Mouse (Mus musculus): ENCODE measurements around the gene Cald1. TPM values are rescaled to one million over a fixed set of nuclear protein-coding genes. Genes with fewer than 3 reads are reported as not detected.

The Cald1 gene
- polyA plus RNA-seq, 1 experiment from 2014 or later = 301 TPM

DNA sequence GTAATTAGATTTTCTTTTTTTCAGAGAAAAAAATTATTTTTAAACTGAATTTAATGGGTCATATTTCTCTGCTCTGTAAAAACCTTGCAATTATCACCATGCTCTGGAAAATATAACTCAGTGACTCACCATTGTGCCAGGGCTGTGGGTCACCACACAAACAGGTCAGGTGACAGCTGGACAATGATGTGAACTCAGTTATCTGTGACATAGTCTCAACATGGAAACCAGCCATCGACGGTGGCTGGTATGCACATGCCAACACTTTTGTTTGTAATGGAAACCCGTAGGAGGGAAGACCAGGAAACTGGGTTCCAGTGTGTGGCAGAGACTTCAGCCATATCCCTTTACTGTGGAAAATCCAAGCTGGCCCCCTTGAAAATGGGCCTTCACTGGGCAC is 35.5 kb downstream of the Cald1 start:
- no peak for ATAC-seq (ENCODE audit: low FRiP score, low TSS enrichment)
- Histone ChIP-seq H3K27me3 (ENCODE audit: control insufficient read depth, insufficient read depth, low read length) (no peaks in the 10 kb centered on the region), H3K4me1 (replicated peaks; ENCODE audit: control insufficient read depth, insufficient read depth) (0 out of 2 replicates have a peak, but pooled peaks cover 2% of the 10 kb centered on the region), H3K27ac (replicated peaks) (no peak overlapping the region), H3K4me3 (ENCODE audit: low read depth, low read length) (no peak overlapping the region), H3K36me3 (ENCODE audit: control insufficient read depth, insufficient read depth, low read length) (no peaks in the 10 kb centered on the region), H3K4me2 (replicated peaks; ENCODE audit: low read depth) (no peak overlapping the region), H3K9ac (ENCODE audit: low read length) (no peak overlapping the region), H3K9me3 (ENCODE audit: control insufficient read depth, low read length) (no peaks in the 10 kb centered on the region)
- TF ChIP-seq EP300 (optimal IDR thresholded peaks at IDR 0.05) (no peak), CTCF (IDR thresholded peaks at IDR 0.05; ENCODE audit: low read depth) (no peak)
- WGBS = 42% methylated on average over 3 of the region's 3 CpGs
- DNase-seq (ENCODE audit: low spot score) = no peak

DNA sequence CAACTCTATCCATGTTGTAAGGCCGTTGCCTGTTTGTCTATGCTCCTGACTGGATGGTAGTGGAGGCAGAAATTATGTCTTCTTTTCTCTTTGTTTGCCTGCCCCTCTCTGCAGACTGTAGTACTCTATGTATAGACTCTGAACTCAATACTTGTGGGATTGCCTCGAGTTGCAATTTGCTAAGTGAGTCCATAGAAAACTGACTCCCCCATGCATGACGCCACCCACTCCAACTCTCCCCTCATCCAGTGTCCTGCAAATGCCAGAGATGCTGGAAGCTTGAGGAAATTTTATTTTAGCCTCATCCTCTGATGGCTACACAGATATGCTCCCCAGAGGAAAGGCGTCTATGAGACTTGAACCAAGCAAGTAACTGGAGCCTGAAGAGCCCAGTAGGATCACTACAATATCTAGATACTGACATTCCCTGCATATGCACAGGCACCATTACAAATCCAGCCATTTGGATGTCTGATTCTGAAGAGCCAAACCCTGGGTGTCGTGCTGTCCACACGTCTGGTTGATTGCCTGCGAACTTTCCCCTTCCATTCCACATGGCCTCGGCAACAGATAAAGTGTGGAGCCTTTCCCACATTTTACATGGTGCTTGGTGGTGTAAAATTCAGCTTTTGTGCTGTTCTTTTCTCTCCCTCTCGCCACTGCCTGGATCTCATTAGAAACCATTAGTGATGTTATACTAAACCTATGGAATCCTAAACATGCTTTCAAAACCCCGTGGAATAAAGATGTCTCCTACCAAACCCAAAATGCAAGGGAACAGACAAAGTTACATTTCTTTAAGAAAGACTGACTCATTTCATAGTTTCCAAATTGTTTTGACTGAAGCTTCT is 39.5 kb downstream of the Cald1 start:
- Histone ChIP-seq H3K27ac (replicated peaks) (no peak overlapping the region; the same call in 1 of the 2 replicates), H3K36me3 (ENCODE audit: control insufficient read depth, insufficient read depth, low read length) (no peaks in the 10 kb centered on the region)
- no peak for ATAC-seq (ENCODE audit: low FRiP score, low TSS enrichment)

DNA sequence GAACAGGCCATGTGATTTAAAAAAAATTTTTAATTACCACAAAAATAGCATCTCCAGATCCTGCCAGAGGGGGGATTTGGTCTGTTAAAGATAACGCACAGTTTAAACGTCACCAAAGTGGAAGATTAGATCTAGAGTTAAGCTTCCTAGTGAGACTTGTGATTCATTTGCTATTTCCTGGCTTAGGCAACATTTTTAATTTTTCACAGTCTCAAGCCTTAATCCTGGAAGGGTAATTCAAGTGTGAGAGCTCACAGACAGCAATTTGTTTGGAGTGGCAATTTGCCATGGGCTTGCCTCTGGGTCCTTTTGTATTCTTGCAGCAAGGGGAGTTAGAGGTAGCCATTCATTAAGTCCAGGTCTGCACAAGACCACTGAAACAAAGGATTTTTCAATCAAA is 40.4 kb downstream of the Cald1 start:
- H3K4me3 ChIP-seq (ENCODE audit: low read depth, low read length) = no peak overlapping the region
- no peak overlapping the region for H3K27ac ChIP-seq (replicated peaks)
- 14% methylated on average over 2 of the region's 2 CpGs for WGBS
- no peaks in the 10 kb centered on the region for H3K9me3 ChIP-seq (ENCODE audit: control insufficient read depth, low read length)
- H3K36me3 ChIP-seq (ENCODE audit: control insufficient read depth, insufficient read depth, low read length) = no peaks in the 10 kb centered on the region
- H3K27me3 ChIP-seq (ENCODE audit: control insufficient read depth, insufficient read depth, low read length) = no peaks in the 10 kb centered on the region
- no peak overlapping the region for H3K4me2 ChIP-seq (replicated peaks; ENCODE audit: low read depth)
- H3K9ac ChIP-seq (ENCODE audit: low read length) = no peak overlapping the region
- no peak for ATAC-seq (ENCODE audit: low FRiP score, low TSS enrichment)
- 0 out of 2 replicates have a peak, but pooled peaks cover 10% of the 10 kb centered on the region for H3K4me1 ChIP-seq (replicated peaks; ENCODE audit: control insufficient read depth, insufficient read depth)
- DNase-seq (ENCODE audit: low spot score) = no peak
- TF ChIP-seq CTCF (IDR thresholded peaks at IDR 0.05; ENCODE audit: low read depth) = no peak
- no peak for TF ChIP-seq EP300 (optimal IDR thresholded peaks at IDR 0.05)

More for the DNA sequence above, 39.5 kb downstream of the Cald1 start:
- Histone ChIP-seq H3K9me3 (ENCODE audit: control insufficient read depth, low read length) (no peaks in the 10 kb centered on the region), H3K4me2 (replicated peaks; ENCODE audit: low read depth) (no peak overlapping the region), H3K27me3 (ENCODE audit: control insufficient read depth, insufficient read depth, low read length) (no peaks in the 10 kb centered on the region), H3K9ac (ENCODE audit: low read length) (no peak overlapping the region), H3K4me3 (ENCODE audit: low read depth, low read length) (no peak overlapping the region), H3K4me1 (replicated peaks; ENCODE audit: control insufficient read depth, insufficient read depth) (0 out of 2 replicates have a peak, but pooled peaks cover 10% of the 10 kb centered on the region)
- DNase-seq (ENCODE audit: low spot score) = no peak
- 58% methylated on average over 10 of the region's 10 CpGs for WGBS
- TF ChIP-seq EP300 (optimal IDR thresholded peaks at IDR 0.05) = no peak

DNA sequence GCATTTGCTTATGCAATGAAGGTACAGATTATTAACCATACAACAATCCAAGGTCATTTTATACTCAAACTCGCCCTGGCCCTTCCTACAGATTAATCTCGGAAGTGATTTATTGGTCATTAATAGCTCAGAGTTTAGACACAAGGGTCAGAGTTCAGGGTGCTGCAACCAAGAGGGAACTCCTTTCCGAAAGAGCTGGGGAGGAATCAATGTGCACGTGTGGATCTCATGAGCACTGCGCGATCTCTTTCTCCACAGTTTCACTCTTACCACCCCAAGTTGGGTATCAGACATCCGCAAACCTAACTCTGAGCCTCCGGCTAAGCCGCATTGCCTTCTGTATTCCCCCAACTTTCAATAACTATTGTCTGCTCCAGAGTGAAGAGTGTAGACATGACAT is 41.9 kb downstream of the Cald1 start:
- WGBS = 64% methylated on average over 9 of the region's 9 CpGs
- Histone ChIP-seq H3K36me3 (ENCODE audit: control insufficient read depth, insufficient read depth, low read length) (no peaks in the 10 kb centered on the region), H3K4me3 (ENCODE audit: low read depth, low read length) (no peak overlapping the region), H3K27ac (replicated peaks) (0 out of 2 replicates have a peak overlapping the region, but pooled peaks have one; percentile 2), H3K4me1 (replicated peaks; ENCODE audit: control insufficient read depth, insufficient read depth) (0 out of 2 replicates have a peak, but pooled peaks cover 9% of the 10 kb centered on the region), H3K4me2 (replicated peaks; ENCODE audit: low read depth) (no peak overlapping the region), H3K9me3 (ENCODE audit: control insufficient read depth, low read length) (no peaks in the 10 kb centered on the region), H3K9ac (ENCODE audit: low read length) (no peak overlapping the region), H3K27me3 (ENCODE audit: control insufficient read depth, insufficient read depth, low read length) (no peaks in the 10 kb centered on the region)
- ATAC-seq (ENCODE audit: low FRiP score, low TSS enrichment) (no peak), DNase-seq (ENCODE audit: low spot score) (no peak)
- TF ChIP-seq CTCF (IDR thresholded peaks at IDR 0.05; ENCODE audit: low read depth) = no peak
- TF ChIP-seq EP300 (optimal IDR thresholded peaks at IDR 0.05) = no peak

DNA sequence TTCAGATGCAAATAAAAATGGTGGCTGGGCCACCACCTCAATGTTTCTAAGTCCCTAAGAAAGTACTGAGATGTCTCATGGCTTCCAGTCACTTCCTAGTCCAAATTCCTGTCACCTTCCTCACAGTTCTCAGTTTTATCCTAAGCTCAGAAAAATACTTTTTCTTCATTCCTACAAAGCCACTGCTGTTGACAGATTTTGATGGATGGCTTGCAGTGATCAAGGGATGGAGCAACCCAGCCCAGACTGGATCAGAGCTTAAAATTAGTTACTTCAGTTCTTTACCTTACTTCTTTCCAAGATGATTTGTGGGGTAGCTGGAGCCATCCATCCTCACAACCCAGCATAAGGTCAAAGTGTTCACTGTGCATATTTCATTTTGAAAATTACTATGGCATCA is 42.8 kb downstream of the Cald1 start:
- Histone ChIP-seq H3K27ac (replicated peaks) (no peak overlapping the region), H3K36me3 (ENCODE audit: control insufficient read depth, insufficient read depth, low read length) (no peaks in the 10 kb centered on the region), H3K4me3 (ENCODE audit: low read depth, low read length) (no peak overlapping the region), H3K9ac (ENCODE audit: low read length) (no peak overlapping the region), H3K27me3 (ENCODE audit: control insufficient read depth, insufficient read depth, low read length) (no peaks in the 10 kb centered on the region), H3K4me1 (replicated peaks; ENCODE audit: control insufficient read depth, insufficient read depth) (0 out of 2 replicates have a peak, but pooled peaks cover 8% of the 10 kb centered on the region), H3K4me2 (replicated peaks; ENCODE audit: low read depth) (no peak overlapping the region), H3K9me3 (ENCODE audit: control insufficient read depth, low read length) (no peaks in the 10 kb centered on the region)
- TF ChIP-seq EP300 (optimal IDR thresholded peaks at IDR 0.05) (no peak), CTCF (IDR thresholded peaks at IDR 0.05; ENCODE audit: low read depth) (no peak)
- DNase-seq (ENCODE audit: low spot score) (no peak), ATAC-seq (ENCODE audit: low FRiP score, low TSS enrichment) (no peak)

DNA sequence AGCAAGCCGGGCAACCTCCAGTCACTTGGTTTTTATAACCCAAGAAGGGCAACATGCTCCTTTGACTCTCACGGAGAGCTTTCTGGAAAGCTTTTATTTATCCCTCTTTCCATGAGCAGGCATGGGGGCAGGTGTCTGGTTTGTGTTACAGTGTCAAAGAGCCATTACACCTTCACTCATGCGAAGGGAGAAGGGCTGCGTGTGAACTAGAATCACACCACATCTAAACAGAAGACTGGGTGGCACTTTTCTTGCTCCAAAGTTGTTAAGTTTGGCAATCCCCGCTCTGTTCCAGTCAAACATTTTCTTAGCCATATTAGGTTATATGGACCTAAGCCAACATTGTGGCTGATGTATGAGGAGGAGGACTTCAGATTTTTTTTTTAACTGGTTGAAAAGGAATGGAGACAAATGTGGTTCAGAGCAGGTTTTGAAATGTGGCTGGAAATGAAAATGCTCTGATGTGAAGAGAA is 43.8 kb downstream of the Cald1 start:
- Histone ChIP-seq H3K9ac (ENCODE audit: low read length) (no peak overlapping the region), H3K4me2 (replicated peaks; ENCODE audit: low read depth) (no peak overlapping the region), H3K4me3 (ENCODE audit: low read depth, low read length) (no peak overlapping the region), H3K36me3 (ENCODE audit: control insufficient read depth, insufficient read depth, low read length) (no peaks in the 10 kb centered on the region), H3K27ac (replicated peaks) (peak overlapping the region; percentile 65), H3K9me3 (ENCODE audit: control insufficient read depth, low read length) (no peaks in the 10 kb centered on the region), H3K4me1 (replicated peaks; ENCODE audit: control insufficient read depth, insufficient read depth) (0 out of 2 replicates have a peak, but pooled peaks cover 8% of the 10 kb centered on the region), H3K27me3 (ENCODE audit: control insufficient read depth, insufficient read depth, low read length) (no peaks in the 10 kb centered on the region)
- DNase-seq (ENCODE audit: low spot score) = no peak
- ATAC-seq (ENCODE audit: low FRiP score, low TSS enrichment) = peak; percentile 51; the same call in 1 of the 2 replicates
- 59% methylated on average over 5 of the region's 5 CpGs for WGBS
- TF ChIP-seq EP300 (optimal IDR thresholded peaks at IDR 0.05) = peak; percentile 71
- no peak for TF ChIP-seq CTCF (IDR thresholded peaks at IDR 0.05; ENCODE audit: low read depth)
